Mouse (Mus musculus): Measurements from ENCODE around the gene Gcc1. TPM values are rescaled to one million over a fixed set of nuclear protein-coding genes. Genes with fewer than 3 reads are reported as not detected.

Gene Gcc1
- 11.4 and 12.9 TPM in 2 replicates for polyA plus RNA-seq (2015; fragmentation: Nextera tagmentation; extraction: Ambion mirVana)

GRCm38 (mm10) chr6:28428290-28428689, at the start of gene Gcc1:
Gene Gcc1 (minus strand): TSS chr6:28428390.
- Histone ChIP-seq H3K9ac (no peak within 1 kb of the TSS), H3K27me3 (no peaks in the 10 kb centered on the region), H3K4me1 (peaks cover 14% of the 10 kb centered on the region), H3K36me3 (ENCODE audit: poor library complexity, severe bottlenecking) (peaks cover 28% of the 10 kb centered on the region), H3K4me3 (no peak within 1 kb of the TSS), H3K4me2 (no peak within 1 kb of the TSS), H3K9me3 (replicated peaks) (no peaks in the 10 kb centered on the region), H3K27ac (no peak within 1 kb of the TSS)
- ATAC-seq, result no peak
- 95% methylated on average over 3 of the region's 3 CpGs for WGBS

- ATAC-seq, result no peak
- 88% methylated on average over 5 of the region's 5 CpGs for WGBS
- H3K4me2 ChIP-seq, result no peak within 1 kb of the TSS
- H3K36me3 ChIP-seq (ENCODE audit: poor library complexity, severe bottlenecking), result no peaks in the 10 kb centered on the region
- peaks cover 7% of the 10 kb centered on the region for H3K4me1 ChIP-seq
- H3K27me3 ChIP-seq, result no peaks in the 10 kb centered on the region
- no peak within 1 kb of the TSS for H3K4me3 ChIP-seq
- H3K27ac ChIP-seq, result no peak within 1 kb of the TSS
- H3K9ac ChIP-seq, result no peak within 1 kb of the TSS
- H3K9me3 ChIP-seq (replicated peaks), result no peaks in the 10 kb centered on the region
Observed at GRCm38 (mm10) chr6:28474839-28475238, 46.6 kb upstream of the Gcc1 start, which contains the start of gene Snd1. Gene Snd1 (plus strand): TSS chr6:28475139.

DNA sequence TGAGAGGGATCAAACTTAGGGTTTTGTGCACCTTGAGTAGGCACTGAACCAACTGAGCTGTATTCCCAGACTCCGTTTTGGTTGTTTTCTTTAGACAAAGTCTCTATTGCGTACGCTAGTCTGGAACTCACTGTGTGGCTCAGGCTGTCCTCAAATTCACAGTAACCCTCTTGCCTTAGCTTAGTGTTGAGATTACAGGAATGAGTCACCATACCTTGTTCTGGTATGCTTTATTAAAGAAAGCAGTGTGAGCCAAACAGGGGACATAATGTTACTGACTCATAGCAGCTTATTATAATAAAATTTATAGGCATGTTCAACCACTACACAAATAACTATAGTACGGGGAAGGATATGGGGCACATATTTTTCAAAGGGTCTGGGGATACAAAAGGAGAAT, 46.0 kb upstream of the Gcc1 start:
- Histone ChIP-seq H3K9ac (no peak overlapping the region), H3K4me2 (no peak overlapping the region), H3K27me3 (no peaks in the 10 kb centered on the region), H3K9me3 (replicated peaks) (no peaks in the 10 kb centered on the region), H3K4me1 (peaks cover 4% of the 10 kb centered on the region), H3K27ac (no peak overlapping the region), H3K36me3 (ENCODE audit: poor library complexity, severe bottlenecking) (no peaks in the 10 kb centered on the region), H3K4me3 (no peak overlapping the region)
- 91% methylated on average over 4 of the region's 4 CpGs for WGBS
- ATAC-seq, result no peak

GRCm38 (mm10) chr6:28471284-28472035, 43.3 kb upstream of the Gcc1 start:
- H3K4me3 ChIP-seq, result no peak overlapping the region
- no peak overlapping the region for H3K9ac ChIP-seq
- H3K4me1 ChIP-seq, result no peaks in the 10 kb centered on the region
- WGBS, result 87% methylated on average over 9 of the region's 9 CpGs
- no peaks in the 10 kb centered on the region for H3K9me3 ChIP-seq (replicated peaks)
- no peaks in the 10 kb centered on the region for H3K27me3 ChIP-seq
- ATAC-seq, result no peak
- H3K4me2 ChIP-seq, result no peak overlapping the region
- H3K27ac ChIP-seq, result no peak overlapping the region
- no peaks in the 10 kb centered on the region for H3K36me3 ChIP-seq (ENCODE audit: poor library complexity, severe bottlenecking)

DNA sequence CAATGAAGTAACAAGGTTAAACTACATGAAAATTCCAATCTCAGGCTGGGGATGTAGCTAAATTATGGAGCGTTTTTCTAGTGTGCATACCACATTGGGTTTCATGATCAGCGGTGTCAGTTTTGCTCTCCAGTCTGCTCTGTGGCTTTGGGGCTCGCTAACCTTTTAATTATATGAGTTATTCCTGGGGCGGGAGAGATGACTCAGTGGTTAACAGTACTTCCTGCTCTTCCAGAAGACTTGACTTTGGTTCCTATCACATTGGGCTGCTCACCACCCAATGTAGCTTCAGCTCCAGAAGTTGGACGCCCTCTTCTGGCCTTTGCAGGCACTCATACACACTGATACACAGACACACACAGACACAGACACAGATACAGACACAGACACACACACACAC, 42.4 kb upstream of the Gcc1 start:
- H3K4me1 ChIP-seq, result no peaks in the 10 kb centered on the region
- H3K4me3 ChIP-seq, result no peak overlapping the region
- 81% methylated on average over 5 of the region's 5 CpGs for WGBS
- H3K9ac ChIP-seq, result no peak overlapping the region
- H3K27ac ChIP-seq, result no peak overlapping the region
- no peak overlapping the region for H3K4me2 ChIP-seq
- no peak for ATAC-seq
- H3K9me3 ChIP-seq (replicated peaks), result no peaks in the 10 kb centered on the region
- H3K27me3 ChIP-seq, result no peaks in the 10 kb centered on the region
- H3K36me3 ChIP-seq (ENCODE audit: poor library complexity, severe bottlenecking), result no peaks in the 10 kb centered on the region

- H3K27ac ChIP-seq, result no peak overlapping the region
- no peaks in the 10 kb centered on the region for H3K36me3 ChIP-seq (ENCODE audit: poor library complexity, severe bottlenecking)
- H3K27me3 ChIP-seq, result no peaks in the 10 kb centered on the region
- H3K4me1 ChIP-seq, result no peaks in the 10 kb centered on the region
- no peak for ATAC-seq
- H3K4me2 ChIP-seq, result no peak overlapping the region
- 82% methylated on average over 4 of the region's 4 CpGs for WGBS
- H3K9me3 ChIP-seq (replicated peaks), result no peaks in the 10 kb centered on the region
- H3K4me3 ChIP-seq, result no peak overlapping the region
- no peak overlapping the region for H3K9ac ChIP-seq
Observed at GRCm38 (mm10) chr6:28470017-28470602, 41.9 kb upstream of the Gcc1 start.

DNA sequence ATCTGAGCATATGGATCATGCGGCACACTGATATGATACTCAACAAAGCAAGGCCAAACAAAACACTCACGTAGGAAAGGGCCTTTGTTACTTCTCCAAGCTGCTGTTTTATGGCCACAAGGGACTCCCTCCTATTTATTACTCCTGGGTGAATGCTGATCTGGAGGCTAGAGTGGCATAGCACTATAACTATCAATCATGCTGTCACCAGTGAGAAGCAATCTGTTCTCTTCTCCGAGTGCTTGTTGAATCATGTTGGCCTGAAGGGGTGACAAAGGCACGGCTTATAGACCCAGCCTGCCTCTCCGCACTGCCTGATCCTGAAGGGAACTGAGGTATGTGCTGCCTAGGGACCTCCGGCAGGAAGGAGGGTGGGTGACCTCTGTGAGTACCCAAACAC, 36.4 kb upstream of the Gcc1 start:
- Histone ChIP-seq H3K4me2 (no peak overlapping the region), H3K9ac (no peak overlapping the region), H3K27me3 (no peaks in the 10 kb centered on the region), H3K4me1 (no peaks in the 10 kb centered on the region), H3K27ac (no peak overlapping the region), H3K9me3 (replicated peaks) (no peaks in the 10 kb centered on the region), H3K4me3 (no peak overlapping the region), H3K36me3 (ENCODE audit: poor library complexity, severe bottlenecking) (no peaks in the 10 kb centered on the region)
- WGBS, result 65% methylated on average over 6 of the region's 6 CpGs
- ATAC-seq, result no peak

DNA sequence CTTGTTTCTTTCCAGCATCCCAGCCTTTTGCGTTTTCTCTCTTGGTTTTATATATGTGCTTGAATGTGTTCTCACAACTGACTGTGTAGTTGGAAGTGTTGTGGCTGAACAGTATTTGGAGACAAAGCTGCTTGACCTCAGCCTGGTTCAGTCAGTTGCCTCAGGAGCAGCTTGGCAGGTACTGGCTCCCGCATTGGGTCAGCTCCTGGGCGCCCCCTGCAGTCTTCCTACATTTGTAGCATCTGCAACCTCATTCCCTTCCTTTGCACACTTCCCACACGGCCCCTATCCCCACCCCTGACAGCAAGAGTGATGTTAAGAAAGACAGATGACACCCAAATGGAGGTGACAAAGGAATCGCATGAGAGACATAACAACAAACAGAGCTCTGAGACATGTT, 32.3 kb upstream of the Gcc1 start:
- Histone ChIP-seq H3K36me3 (ENCODE audit: poor library complexity, severe bottlenecking) (no peaks in the 10 kb centered on the region), H3K9ac (no peak overlapping the region), H3K4me1 (no peaks in the 10 kb centered on the region), H3K9me3 (replicated peaks) (no peaks in the 10 kb centered on the region), H3K4me2 (no peak overlapping the region), H3K4me3 (no peak overlapping the region), H3K27ac (no peak overlapping the region), H3K27me3 (no peaks in the 10 kb centered on the region)
- ATAC-seq, result no peak
- 12% methylated on average over 5 of the region's 5 CpGs for WGBS

GRCm38 (mm10) chr6:28459221-28459668, 31.1 kb upstream of the Gcc1 start:
- no peaks in the 10 kb centered on the region for H3K4me1 ChIP-seq
- H3K36me3 ChIP-seq (ENCODE audit: poor library complexity, severe bottlenecking), result no peaks in the 10 kb centered on the region
- no peak overlapping the region for H3K9ac ChIP-seq
- H3K4me3 ChIP-seq, result no peak overlapping the region
- H3K27me3 ChIP-seq, result no peaks in the 10 kb centered on the region
- ATAC-seq, result no peak
- H3K4me2 ChIP-seq, result no peak overlapping the region
- H3K27ac ChIP-seq, result no peak overlapping the region
- H3K9me3 ChIP-seq (replicated peaks), result no peaks in the 10 kb centered on the region

DNA sequence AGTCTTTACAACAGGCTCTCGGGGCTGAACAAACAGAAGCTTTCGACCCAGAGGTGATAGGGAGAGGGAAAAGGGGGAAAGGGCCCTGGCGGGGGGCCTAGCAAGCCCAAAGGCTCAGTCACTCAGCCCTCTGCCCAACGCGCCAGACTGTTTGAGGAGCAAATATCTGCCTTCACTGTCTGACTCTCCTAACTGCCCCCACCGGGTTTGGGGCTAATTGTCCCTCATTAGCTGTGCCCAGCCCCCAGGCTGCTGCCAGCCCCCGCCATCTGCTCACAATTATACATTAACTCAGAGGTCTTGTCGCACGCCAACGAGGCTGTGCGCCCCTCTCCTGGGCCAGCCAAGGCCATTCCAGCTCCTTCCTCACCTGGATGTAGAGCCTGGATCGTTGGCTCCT, 22.8 kb upstream of the Gcc1 start:
- 0 out of 2 replicates have a peak, but pooled peaks have one; percentile 50 for ATAC-seq
- Histone ChIP-seq H3K4me2 (peak overlapping the region; percentile 24; the same call in 1 of the 2 replicates), H3K27ac (no peak overlapping the region), H3K4me3 (no peak overlapping the region), H3K36me3 (ENCODE audit: poor library complexity, severe bottlenecking) (no peaks in the 10 kb centered on the region), H3K27me3 (peaks cover 36% of the 10 kb centered on the region), H3K9ac (no peak overlapping the region), H3K4me1 (0 out of 2 replicates have a peak, but pooled peaks cover 7% of the 10 kb centered on the region), H3K9me3 (replicated peaks) (no peaks in the 10 kb centered on the region)
- under 1% methylated on average over 12 of the region's 12 CpGs for WGBS

DNA sequence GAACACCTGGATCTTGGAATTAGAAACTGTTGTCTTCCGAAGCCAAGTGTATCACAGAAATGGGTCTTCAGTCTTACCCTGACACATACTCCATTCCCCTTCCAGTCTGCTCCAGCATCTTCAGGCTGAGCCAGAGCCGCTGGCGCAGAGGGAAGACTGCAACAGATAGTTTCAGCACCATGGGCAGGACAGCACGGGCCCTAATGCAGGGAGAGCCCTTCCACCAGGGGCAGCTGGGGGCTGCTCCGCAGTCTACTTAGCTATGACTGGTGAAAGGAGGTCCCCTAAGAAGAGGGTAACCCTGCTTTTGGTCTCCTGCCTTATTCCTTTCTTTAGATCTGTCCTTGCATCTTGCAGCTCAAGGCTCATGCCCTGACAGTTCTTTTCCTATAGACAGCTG, 22.3 kb upstream of the Gcc1 start:
- Histone ChIP-seq H3K4me2 (peak overlapping the region; percentile 24; the same call in 1 of the 2 replicates), H3K9me3 (replicated peaks) (no peaks in the 10 kb centered on the region), H3K27me3 (peaks cover 37% of the 10 kb centered on the region), H3K27ac (no peak overlapping the region), H3K4me3 (no peak overlapping the region), H3K4me1 (0 out of 2 replicates have a peak, but pooled peaks cover 7% of the 10 kb centered on the region), H3K9ac (no peak overlapping the region), H3K36me3 (ENCODE audit: poor library complexity, severe bottlenecking) (no peaks in the 10 kb centered on the region)
- ATAC-seq, result no peak
- WGBS, result 20% methylated on average over 5 of the region's 5 CpGs

GRCm38 (mm10) chr6:28449253-28449652, 21.1 kb upstream of the Gcc1 start, which contains the start of gene Pax4:
Gene Pax4 (minus strand): TSS chr6:28449353.
- H3K27ac ChIP-seq, result no peak within 1 kb of the TSS
- peaks cover 37% of the 10 kb centered on the region for H3K27me3 ChIP-seq
- no peak for ATAC-seq
- H3K4me1 ChIP-seq, result 0 out of 2 replicates have a peak, but pooled peaks cover 7% of the 10 kb centered on the region
- no peak within 1 kb of the TSS for H3K4me3 ChIP-seq
- H3K9me3 ChIP-seq (replicated peaks), result no peaks in the 10 kb centered on the region
- no peaks in the 10 kb centered on the region for H3K36me3 ChIP-seq (ENCODE audit: poor library complexity, severe bottlenecking)
- H3K9ac ChIP-seq, result no peak within 1 kb of the TSS
- no peak within 1 kb of the TSS for H3K4me2 ChIP-seq
- 78% methylated on average over 2 of the region's 2 CpGs for WGBS
